Mouse (Mus musculus) thymus, adult 18-20 months (tissue): ENCODE data around the gene Nr3c2.

Experiments
- DNase-seq, 2 experiments: peaks; one replicate each; pipeline ENCODE4 v3.0.0; 2022; ENCODE audit warnings: mixed read lengths in 2 of 2

Nr3c2 gene

DNA sequence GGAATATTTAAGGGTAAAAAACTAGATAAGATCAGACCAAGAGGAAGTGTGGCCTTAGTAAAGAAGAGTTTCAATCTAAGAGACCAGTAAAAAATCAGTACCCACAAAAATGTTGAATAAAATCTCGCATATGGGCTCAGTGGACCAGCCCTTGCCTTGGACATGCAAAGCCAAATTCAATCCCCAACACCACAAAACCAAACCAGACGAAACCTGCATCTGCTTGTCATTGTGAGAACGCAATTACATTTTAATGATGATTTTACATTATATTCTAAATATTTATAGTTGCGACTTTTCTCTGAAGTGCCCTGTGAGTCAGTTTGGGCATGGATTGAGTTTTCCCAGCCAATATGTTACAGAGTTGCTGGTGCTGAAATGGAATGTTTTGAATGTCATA is 183.4 kb downstream of the Nr3c2 start:
- DNase-seq: no peak

DNA sequence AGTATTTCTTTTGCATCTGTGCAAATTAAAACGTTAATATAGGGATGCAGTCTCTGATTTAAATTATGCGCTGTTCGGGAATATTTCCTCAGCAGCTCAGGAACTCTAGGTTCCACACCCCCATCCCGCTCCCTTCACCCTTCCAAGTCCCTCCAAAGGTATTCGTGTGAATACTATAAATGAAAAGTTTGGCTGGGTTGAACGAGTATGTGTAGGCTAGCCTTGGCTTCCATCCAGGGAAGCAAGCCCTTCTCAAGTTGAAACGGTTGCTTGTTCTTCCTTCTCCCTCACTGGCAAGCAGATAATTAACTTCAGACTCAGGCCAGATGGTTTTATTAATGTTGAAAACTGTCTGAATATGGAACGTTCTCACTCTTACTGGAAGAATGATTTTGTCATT is 186.8 kb downstream of the Nr3c2 start:
- no peak for DNase-seq

DNA sequence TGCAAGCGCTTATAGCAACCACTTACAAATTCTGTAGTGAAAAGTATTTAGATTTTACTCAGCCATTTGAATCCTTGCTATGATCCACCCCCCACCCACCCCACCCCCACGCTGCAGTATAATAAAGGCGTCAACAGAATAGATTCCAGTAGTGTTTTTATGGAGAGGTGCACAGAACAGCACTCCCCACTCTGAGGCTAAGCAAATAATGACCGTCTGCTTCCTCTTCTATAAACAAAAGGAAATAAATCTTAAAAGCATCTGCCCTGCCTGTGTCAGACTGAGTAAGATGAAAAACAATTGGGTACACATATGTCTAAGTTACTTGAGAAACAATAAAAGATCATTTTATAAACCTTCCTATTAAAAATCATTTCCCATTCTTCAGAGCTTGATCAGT is 197.5 kb downstream of the Nr3c2 start:
- no peak for DNase-seq

DNA sequence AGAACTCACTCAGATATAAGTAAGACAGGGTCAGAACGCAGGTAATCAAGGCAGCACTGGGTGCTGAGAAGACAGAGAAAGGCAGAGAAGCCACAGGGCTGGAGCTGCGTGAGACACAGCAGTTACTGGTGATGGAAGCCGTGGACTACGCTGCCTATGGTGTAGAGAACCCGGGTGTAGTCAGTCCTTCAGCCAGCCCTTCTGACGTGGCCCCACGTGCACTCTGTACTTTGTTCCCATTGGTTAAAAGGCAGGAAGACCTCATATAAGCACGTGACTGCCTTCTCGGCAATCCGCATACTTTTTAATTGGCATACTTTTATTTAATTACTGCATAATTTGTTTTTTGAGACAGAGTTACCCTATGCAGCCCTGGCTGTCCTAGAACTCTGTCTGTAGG is 198.9 kb downstream of the Nr3c2 start:
- DNase-seq: no peak

DNA sequence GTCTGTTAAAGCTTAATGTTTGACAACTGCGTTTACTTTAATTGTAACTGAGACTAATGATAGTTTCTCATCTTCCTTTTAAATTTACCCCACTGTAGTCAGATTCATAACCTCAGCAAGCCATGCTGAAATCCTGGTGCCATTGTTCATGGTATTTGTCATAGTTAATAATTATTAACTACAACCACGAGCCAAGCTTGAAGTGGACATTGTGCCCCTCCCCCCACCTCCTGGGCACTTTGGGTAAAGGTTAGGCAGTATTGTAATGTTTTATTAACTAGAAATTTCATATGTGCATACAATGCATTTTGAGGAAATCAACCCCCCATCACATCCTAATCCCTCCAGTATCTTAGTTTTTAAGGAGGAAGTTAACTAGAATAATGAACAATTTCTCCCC is 201.1 kb downstream of the Nr3c2 start:
- no peak for DNase-seq

DNA sequence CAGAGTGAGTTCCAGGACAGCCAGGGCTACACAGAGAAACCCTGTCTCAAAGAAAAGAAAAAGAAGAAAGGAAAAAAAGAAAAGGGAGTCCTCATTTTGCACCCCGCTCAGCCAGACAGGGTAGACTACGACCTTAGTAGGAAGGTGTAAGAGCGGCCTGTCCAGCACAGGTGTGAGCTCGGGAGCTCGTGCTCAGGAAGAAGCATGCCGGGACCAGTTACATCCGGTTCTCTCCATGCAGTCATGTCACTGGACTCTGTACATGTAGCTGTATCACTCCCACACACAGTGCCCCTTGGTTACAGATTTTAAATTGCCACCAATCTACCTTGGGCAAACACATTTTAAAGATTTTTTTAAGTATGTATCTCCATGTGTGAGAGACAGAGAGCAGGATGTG is 203.6 kb downstream of the Nr3c2 start:
- DNase-seq: no peak

DNA sequence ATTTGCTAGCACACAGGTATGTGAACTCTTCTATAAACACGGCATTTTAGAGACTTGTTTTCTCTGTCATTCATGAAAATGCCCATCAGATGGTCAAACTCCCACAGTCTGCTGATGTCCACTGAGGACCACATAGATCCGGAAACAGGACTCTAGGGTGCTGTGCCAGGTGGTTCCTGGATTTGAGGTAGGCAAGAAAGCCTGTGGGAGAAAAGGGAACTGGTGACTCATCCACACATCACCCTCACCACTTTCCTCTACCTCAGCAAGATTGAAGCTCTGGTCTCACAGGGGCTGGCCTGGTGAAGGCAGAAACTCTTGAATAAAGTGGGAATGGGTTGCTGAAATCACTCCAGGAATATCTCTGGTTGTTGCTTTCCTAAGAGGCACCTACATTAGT is 213.5 kb downstream of the Nr3c2 start:
- no peak for DNase-seq

DNA sequence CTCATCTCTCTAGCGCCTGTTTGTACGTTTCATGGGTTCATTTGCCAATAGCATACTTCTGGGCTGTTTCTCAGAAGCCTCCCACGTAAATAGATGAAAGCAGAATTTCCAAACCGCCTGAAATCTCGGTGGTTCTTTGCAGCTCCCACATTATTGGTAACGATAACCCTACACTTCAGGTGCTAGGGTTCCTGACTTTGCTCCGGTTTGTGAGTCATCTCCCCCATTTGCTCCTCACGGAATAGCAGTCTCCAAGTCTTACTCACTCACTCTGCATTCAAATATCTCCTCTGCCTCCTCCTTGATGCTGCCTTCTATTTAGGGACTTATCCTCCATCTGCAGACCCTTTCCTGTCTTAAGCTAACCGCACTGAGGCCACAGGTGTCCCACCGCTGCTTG is 215.5 kb downstream of the Nr3c2 start:
- no peak for DNase-seq

DNA sequence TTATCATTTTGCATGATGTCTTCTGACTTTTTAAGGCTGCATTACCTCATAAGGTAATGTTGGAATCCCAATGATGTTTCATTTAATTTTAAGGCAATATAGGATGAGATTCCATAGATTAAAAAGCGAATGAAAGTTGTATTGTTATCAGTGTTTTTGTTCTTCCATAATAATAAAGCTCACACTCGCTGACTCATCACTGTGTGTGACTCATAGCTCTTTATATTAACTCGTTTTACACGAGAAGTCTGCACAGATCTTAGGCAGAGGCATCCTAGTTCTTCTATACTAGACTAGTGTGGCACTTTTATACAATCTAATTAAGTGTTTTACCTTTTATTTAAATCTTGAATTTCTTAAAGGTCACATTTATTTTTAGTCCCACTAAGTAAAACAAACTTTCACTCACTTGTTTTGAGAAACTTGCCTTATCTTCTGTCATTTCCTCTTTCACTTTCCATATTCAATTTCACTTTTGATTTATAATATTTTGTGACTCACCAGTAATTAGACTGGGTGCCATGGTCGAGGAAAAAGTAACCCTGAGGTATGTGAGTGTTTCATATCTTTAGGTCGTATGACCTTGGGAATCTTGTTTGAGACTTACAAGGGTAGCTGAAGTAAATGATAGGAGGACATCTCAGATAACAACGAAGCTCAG is 217.3 kb downstream of the Nr3c2 start:
- no peak for DNase-seq

DNA sequence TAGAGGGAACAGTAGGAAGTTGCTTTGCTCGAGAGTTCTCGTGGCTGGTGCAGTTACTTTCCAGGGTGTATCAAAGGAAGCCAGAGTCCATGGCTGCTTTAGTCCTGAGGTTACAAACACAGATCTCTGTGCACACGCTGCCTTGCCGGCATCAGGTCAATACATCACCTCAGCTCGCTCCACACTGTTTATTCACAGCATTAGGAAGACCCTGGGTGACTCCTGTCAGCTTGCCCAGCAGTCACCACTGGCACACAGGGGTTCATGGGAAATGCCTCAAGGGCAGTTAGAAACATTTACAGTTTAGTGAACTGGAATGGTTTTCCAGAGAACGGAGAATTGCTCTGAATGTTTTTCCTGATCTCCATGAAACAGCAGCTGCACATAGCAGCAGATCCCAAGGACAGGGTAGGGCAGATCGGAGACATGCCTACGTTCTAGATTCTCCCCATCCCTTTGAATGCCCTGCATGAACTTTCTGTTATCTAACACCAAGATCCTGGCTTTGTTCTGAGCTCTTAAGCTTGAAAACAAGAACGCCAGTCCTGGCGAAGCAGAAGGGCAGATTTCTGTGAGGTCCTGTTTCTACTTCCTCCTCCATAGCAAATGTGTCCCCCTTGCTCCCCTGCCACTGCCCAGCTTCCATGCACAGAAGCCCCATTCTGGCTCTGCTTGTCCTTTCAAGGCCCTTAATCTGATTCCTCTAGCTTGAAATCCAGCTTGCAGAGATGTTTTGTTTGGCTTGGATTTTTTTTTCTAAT is 221.7 kb downstream of the Nr3c2 start:
- DNase-seq: no peak

DNA sequence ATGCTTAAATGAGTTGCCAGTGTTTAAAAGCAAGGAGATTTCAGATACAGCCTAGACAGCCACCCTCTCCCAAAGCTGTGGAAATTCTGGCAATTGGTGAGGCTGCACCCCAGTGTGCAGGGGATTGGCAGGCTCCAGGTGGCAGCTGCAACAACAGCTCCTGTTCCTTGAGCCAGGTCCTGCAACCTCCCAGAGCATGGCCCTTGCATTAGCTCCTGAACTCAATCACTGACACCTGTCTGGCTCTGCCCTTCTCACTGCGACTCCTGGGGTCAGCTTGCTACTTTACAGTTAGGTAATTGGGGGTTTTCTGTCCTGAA is 222.3 kb downstream of the Nr3c2 start:
- no peak for DNase-seq

DNA sequence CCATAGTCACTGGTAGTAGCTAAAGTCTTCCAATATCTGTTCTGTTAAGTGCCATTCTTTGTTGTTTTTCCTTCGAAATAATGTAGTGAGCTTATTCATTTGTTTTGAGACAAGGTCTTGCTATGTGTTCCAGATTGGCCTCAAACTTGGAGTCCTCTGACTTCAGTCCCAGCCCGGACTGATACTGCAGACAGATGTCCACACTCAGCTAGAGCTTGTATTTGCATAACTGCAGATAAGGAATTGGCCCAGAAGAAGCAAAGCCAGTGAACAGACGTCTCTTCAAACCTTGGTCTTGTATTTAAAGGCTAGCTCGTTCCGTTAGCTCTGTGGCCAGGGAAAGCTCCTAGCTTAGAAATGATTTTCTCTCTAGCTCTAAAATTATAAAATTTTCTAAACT is 223.1 kb downstream of the Nr3c2 start:
- DNase-seq: no peak

DNA sequence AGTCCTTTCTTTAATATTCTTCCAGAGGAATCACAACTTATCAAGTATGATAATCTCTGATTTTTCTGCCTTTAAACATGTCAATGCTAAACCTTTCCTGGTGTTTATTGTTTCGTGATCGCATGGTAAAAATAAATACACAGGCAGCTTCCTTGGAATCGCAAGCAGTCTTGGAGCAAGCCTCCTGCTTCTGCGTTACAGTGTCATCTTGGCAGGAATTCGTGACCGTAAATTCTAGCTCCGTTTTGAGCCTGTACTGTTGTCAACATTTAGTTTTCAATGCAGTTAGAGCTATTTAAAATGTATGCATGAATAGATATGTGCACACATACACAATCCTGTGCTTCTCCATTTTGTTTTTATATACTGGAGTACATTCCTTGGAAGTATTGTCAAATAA is 226.5 kb downstream of the Nr3c2 start:
- no peak for DNase-seq

DNA sequence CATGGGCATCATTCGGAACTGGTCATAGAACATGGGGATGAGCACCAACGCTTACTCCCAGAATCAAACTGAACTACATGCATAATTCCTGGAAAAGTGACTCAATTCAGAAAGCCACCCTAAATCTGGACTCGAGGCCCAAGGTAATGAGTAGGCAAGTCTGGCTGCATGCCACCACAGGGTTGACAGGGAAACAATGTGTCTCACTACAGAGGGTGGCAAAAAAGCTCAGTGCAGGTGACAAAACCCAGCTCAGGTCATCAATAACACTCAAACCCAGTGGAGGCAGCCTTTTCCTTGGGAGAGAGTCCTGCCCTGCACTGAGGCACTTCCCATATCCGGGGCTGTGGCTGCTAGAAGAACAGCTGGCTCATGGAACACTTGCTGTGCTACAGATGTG is 228.8 kb downstream of the Nr3c2 start:
- no peak for DNase-seq

DNA sequence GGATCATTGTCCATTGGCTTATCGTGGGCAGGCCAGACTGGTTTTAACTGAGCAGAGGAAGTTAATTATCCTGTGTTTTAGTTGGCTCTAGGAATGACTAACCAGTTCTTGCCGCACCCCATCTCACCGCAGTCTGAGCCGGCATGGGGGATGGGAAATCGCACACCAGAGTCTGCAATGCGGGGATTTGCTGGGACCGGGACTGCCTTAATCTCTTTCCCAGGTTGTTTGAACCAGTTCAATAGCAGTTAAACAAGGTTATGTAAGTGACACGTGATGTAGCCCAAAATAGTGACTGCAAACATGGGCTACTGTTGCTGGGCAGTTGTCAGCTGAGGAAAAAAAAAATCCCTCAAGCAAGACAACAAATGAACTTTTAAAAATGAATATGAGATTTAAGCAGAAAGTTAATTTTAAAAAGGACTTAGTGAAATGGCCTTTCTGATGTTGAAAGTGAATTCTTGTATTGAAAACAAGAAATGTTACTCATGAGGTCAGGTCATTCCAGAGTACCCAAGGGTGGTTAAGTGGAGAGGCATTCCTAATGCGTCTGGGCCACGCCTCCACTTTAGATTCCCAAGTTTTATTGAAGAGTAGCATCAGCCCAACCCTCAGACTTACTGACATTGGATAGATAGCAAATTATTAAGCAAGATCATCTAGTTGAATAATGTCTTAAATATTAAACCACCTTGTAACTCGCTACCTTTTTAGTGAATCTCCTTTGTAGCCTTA is 233.8 kb downstream of the Nr3c2 start:
- DNase-seq: no peak

DNA sequence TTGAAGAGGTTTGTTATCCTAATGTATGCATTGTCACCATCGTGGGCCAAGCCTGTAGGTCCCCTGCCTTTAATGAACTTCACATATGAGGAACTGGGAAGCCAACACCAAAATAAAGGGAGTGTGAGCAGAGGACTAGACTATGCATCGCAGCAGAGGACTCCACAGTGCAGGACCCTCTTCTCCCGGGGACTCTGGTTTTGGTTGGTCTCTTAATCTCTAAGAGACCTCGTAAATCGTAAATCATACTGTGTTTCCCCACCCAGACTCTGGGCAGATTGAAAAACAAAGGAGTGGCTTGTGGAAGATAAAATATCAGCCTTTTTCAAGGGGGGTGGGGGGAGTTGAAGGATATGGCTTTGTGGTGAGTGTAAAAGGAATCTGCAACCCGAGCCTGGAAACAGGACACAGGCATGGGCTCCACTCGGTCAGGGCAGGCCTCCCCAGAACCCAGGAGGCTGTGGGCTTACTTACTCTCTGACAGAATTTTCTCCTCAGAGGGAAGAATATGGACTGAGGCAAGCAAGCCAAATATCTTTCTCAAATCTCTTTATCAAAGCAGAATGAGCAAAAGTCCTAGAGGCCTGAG is 234.6 kb downstream of the Nr3c2 start:
- no peak for DNase-seq

DNA sequence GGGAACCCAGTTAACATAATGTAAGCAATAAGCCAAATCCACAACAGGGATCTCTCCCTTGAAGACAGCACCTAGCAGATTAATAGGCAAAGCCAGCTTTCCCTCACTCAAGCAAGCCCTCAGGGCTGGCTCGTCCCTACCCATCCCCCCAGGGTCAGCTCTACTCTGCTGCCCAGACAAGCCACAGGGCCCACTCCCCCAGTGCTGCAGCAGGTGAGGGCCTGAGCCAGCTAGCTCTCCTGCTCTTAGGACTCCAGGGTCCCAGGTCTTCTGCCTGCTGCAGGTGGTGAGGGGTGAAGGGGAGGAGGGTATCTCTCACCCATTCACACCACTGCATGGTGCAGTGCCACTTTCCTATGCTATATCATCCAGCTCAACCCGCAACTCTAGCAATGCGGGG is 246.0 kb downstream of the Nr3c2 start:
- no peak for DNase-seq

DNA sequence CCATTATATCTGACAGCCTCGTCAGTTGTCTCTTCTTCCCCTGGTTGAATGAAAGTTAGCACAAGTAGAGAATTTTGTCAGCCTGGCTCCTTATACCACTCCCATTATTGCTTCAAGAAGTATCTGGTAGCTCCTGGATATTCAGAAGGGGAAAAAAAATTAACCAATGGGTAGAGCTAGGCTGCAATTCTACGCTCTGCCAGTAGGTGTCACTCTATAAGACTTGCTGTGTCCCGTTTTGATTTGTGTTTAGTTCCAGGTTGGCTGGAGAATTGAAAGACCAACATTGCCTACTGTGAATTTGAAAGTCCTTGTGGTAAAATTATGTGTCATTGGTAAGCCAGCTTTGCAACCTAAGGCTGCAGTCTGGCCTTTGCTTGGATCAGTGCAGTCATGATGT is 255.3 kb downstream of the Nr3c2 start:
- DNase-seq: no peak

DNA sequence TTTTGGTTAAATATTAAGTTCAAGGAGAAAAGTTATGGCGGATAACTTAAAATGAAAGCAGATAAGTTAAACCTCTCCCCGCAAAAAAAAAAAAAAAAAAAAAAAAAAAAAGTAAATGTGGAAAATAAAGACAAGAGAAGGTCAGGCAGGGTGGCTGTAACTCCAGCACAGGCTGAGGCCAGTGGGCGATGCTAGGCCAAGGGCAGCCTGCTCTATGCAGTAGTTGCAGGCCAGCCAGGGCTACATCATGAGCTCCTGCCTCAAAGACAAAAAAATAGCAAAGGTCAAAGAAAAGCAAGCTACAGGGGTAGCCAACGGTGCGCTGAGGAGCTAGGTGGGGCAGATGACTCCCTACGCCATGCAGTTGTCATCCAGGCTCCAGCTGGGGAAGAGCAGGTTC is 270.1 kb downstream of the Nr3c2 start:
- no peak for DNase-seq

DNA sequence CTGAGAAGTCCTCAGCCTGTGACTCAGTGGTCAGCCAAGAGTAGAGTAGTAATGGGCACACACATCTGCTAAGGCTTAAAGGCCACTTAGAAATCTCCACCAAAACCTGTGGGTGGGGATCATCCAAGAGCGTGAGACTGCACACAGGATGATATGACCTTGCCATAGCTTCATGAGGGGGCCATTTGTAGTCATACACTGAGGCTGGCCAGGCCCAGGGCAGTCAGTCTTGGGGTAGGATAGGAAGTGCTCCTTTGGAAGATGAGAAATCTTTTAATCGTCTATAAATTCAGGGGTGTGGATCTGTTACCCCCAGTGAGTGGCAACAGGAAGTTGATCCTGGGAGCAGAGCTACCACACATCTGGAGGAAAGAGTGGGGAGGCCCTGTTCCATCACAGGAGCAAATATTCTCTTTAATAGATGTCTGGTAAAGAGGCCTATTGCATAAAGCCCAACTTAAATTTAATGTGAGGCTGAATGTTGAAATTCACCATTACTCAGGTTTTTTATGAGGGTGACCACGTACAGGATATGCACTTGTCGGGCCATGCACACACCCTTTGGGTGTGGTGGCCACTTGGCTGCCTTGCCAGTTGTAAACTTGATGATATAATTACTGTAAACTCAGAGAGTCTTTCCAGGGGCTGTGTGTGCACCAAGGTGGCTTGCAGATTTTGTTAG is 270.7 kb downstream of the Nr3c2 start:
- DNase-seq: no peak

DNA sequence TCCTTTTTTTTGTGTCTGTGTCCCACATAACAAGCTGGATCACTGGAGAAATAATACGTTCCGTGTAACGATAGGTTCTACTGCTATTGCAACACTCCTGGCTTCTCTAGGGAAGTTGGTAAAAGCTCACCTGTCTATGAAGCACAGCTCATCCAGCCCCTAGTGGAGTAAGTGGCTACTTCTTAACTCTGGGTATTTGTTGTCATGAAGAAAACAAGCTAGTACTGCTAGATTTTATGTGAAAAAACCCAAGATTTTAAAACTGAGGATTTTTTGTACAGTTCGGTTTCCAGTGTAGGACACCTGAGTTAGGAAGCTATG is 271.2 kb downstream of the Nr3c2 start:
- DNase-seq: no peak

DNA sequence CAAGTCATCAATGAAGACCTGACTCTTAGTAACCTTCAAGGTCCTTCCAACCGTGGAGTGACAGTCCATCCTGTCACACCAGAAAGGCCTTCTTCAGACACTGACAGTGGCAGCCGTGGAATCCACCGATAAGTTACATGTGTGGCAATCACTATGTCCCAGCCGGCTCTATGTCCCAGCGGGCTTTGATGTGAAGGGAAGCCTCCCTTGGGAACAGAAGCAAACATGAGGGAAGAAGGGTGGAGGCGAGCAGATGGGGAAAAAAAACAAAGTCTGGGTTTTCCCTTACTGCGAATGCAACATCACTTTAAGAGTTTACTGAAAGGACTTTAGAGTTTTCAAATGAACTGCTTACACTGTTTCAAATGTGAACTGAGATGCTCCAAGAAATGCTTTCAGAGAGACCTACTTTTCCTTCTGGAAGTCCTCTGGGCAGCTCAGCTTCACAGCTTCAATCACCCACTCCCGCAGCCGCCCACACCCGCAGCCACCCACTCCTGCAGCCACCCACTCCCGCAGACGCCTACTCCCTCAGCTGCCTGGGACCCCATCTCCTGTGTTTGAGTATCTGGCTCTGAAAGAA is 273.9 kb downstream of the Nr3c2 start:
- no peak for DNase-seq

DNA sequence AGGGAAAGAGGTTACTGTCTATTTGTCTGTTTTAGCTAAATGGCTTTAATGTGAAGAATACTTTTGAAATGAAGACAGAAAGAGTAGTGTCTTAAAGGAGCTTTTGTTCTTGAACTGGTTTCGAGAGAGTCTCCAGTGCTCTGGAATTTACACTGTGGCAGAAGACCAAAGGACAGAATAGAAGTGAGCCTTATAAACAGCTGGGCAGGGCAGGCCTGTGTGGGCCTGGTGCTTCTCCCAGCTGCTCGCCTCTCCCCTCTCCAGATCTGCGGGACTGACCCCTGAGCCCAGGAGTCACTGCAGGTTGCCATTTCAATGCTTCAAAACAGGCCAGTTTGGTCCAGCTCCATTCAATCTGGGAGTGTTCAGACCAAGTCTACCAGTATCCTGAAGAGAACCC is 274.5 kb downstream of the Nr3c2 start:
- DNase-seq: no peak
